Mouse (Mus musculus): ENCODE results near the gene Bax.
"Not testable (repeated sequence)": the region's sequence is repeated elsewhere in the genome, so short reads cannot be mapped to it uniquely, and the experiment has no call there.

Gene Bax

GRCm38 (mm10) chr7:45481374-45481927 lies 14.8 kb upstream of the Bax start, which contains the start of gene Tulp2:
Tulp2 (plus strand) TSS chr7:45481877.
- peak; percentile 74 for DNase-seq

- DNase-seq, result not testable (repeated sequence)
Observed at GRCm38 (mm10) chr7:45480310-45480709, 13.6 kb upstream of the Bax start.

GRCm38 (mm10) chr7:45478774-45479173 lies 12.1 kb upstream of the Bax start:
- no peak for DNase-seq

GRCm38 (mm10) chr7:45477003-45477402 lies 10.3 kb upstream of the Bax start:
- DNase-seq, result no peak

GRCm38 (mm10) chr7:45476453-45476852 lies 9.8 kb upstream of the Bax start:
- no peak for DNase-seq

GRCm38 (mm10) chr7:45475291-45475969 lies 8.7 kb upstream of the Bax start:
- no peak for DNase-seq

- no peak for DNase-seq
Observed at GRCm38 (mm10) chr7:45470869-45471268, 4.2 kb upstream of the Bax start.

GRCm38 (mm10) chr7:45467090-45467670 lies 482 bp upstream of the Bax start:
- no peak for DNase-seq

- no peak for DNase-seq
Observed at GRCm38 (mm10) chr7:45465549-45465948, 1.1 kb downstream of the Bax start.

GRCm38 (mm10) chr7:45465112-45465511 lies 1.6 kb downstream of the Bax start:
- no peak for DNase-seq

- DNase-seq, result no peak
Observed at GRCm38 (mm10) chr7:45463987-45464778, 2.5 kb downstream of the Bax start.

GRCm38 (mm10) chr7:45462868-45463267 lies 3.8 kb downstream of the Bax start:
- not testable (repeated sequence) for DNase-seq

- no peak for DNase-seq
Observed at GRCm38 (mm10) chr7:45462325-45462724, 4.4 kb downstream of the Bax start.

GRCm38 (mm10) chr7:45461781-45462180 lies 4.9 kb downstream of the Bax start:
- DNase-seq, result no peak

- no peak for DNase-seq
Observed at GRCm38 (mm10) chr7:45461326-45461725, 5.4 kb downstream of the Bax start.

GRCm38 (mm10) chr7:45460860-45461314 lies 5.8 kb downstream of the Bax start:
- DNase-seq, result peak; percentile 66

- no peak for DNase-seq
Observed at GRCm38 (mm10) chr7:45460377-45460776, 6.3 kb downstream of the Bax start.

- DNase-seq, result peak; percentile 99
Observed at GRCm38 (mm10) chr7:45459564-45460140, 7.0 kb downstream of the Bax start, which contains the start of gene Ftl1. Ftl1 (minus strand) TSS chr7:45459884.

GRCm38 (mm10) chr7:45458748-45459563 lies 7.7 kb downstream of the Bax start:
- DNase-seq, result peak; percentile 76

GRCm38 (mm10) chr7:45457204-45458060 lies 9.3 kb downstream of the Bax start:
- peak; percentile 77 for DNase-seq

- no peak for DNase-seq
Observed at GRCm38 (mm10) chr7:45456721-45457203, 9.9 kb downstream of the Bax start.
